Mouse (Mus musculus): ENCODE data around the gene Vps37c. TPM values are rescaled to one million over a fixed set of nuclear protein-coding genes. Genes with fewer than 3 reads are reported as not detected.

The Vps37c gene
- 60.5 and 79.4 TPM in 2 replicates for polyA plus RNA-seq (2012; rRNA removed)

GRCm38 (mm10) chr19:10688537-10689352 is at the start of gene Vps37c:
Gene Vps37c, plus strand, starts transcription at chr19:10688735.

GRCm38 (mm10) chr19:10677915-10678771 is 10.4 kb upstream of the Vps37c start, which contains the start of gene Pga5:
Gene Pga5, minus strand, starts transcription at chr19:10678071.

GRCm38 (mm10) chr19:10738811-10739210 is 50.3 kb downstream of the Vps37c start, which contains the start of gene Cd5:
Gene Cd5, minus strand, starts transcription at chr19:10739002.

Other genes with a start within 250 kb of the Vps37c start
- 0.98 and 1.2 TPM in 2 replicates for gene Lrrc10b, start 231.3 kb upstream of the Vps37c start, polyA plus RNA-seq (2012; rRNA removed)
- gene Ppp1r32, start 205.8 kb upstream of the Vps37c start, polyA plus RNA-seq (2012; rRNA removed): 0.29 and 0.40 TPM in 2 replicates
- 23.7 and 26.0 TPM in 2 replicates for gene Cpsf7, start 163.5 kb upstream of the Vps37c start, polyA plus RNA-seq (2012; rRNA removed)
- 15.4 and 15.9 TPM in 2 replicates for gene Sdhaf2, start 162.6 kb upstream of the Vps37c start, polyA plus RNA-seq (2012; rRNA removed)
- gene Tmem216, start 132.5 kb upstream of the Vps37c start, polyA plus RNA-seq (2012; rRNA removed): 9.4 and 9.7 TPM in 2 replicates
- 39.9 and 52.5 TPM in 2 replicates for gene Cyb561a3, start 111.6 kb upstream of the Vps37c start, polyA plus RNA-seq (2012; rRNA removed)
- 4.5 and 6.0 TPM in 2 replicates for gene Tmem138, start 111.4 kb upstream of the Vps37c start, polyA plus RNA-seq (2012; rRNA removed)
- gene Ddb1, start 83.4 kb upstream of the Vps37c start, polyA plus RNA-seq (2012; rRNA removed): 72.4 and 75.5 TPM in 2 replicates
- gene Tkfc, start 83.1 kb upstream of the Vps37c start, polyA plus RNA-seq (2012; rRNA removed): 14.1 and 14.2 TPM in 2 replicates
- gene Vwce, start 54.5 kb upstream of the Vps37c start, polyA plus RNA-seq (2012; rRNA removed): 0.13 and 0.47 TPM in 2 replicates
- gene Pga5, start 10.7 kb upstream of the Vps37c start, polyA plus RNA-seq (2012; rRNA removed): not detected in 2 replicates
- 0.84 and 1.2 TPM in 2 replicates for gene Cd5, start 50.3 kb downstream of the Vps37c start, polyA plus RNA-seq (2012; rRNA removed)
- 1.4 TPM in 2 replicates for gene Cd6, start 141.3 kb downstream of the Vps37c start, polyA plus RNA-seq (2012; rRNA removed)
- 6.3 and 6.8 TPM in 2 replicates for gene Slc15a3, start 151.0 kb downstream of the Vps37c start, polyA plus RNA-seq (2012; rRNA removed)
- 14.4 and 16.5 TPM in 2 replicates for gene Tmem132a, start 181.2 kb downstream of the Vps37c start, polyA plus RNA-seq (2012; rRNA removed)
- gene Tmem109, start 193.3 kb downstream of the Vps37c start, polyA plus RNA-seq (2012; rRNA removed): 76.2 and 84.3 TPM in 2 replicates
- 180 and 181 TPM in 2 replicates for gene Prpf19, start 206.5 kb downstream of the Vps37c start, polyA plus RNA-seq (2012; rRNA removed)
- gene Zp1, start 231.9 kb downstream of the Vps37c start, polyA plus RNA-seq (2012; rRNA removed): 0.64 and 0.81 TPM in 2 replicates
- gene Ptgdr2, start 248.4 kb downstream of the Vps37c start, polyA plus RNA-seq (2012; rRNA removed): 0.24 and 0.59 TPM in 2 replicates